Mouse (Mus musculus) C2C12 (cell line): ENCODE measurements around the gene Ubxn7.

ENCODE experiments used
- CTCF ChIP-seq: IDR thresholded peaks from one replicate; pipeline ENCODE4 v1.5.1; 2011; ENCODE audit not compliant: control insufficient read depth, insufficient read depth, insufficient read length
- MAX ChIP-seq: IDR thresholded peaks from one replicate; pipeline ENCODE4 v1.6.1; 2011; ENCODE audit warnings: mild to moderate bottlenecking, control low read depth
- MYOD1 ChIP-seq: IDR thresholded peaks from one replicate; pipeline ENCODE4 v1.6.1; 2011; ENCODE audit warnings: low read depth; ENCODE audit not compliant: control insufficient read depth, insufficient read length
- USF1 ChIP-seq: IDR thresholded peaks from one replicate; pipeline ENCODE4 v1.6.1; 2011; ENCODE audit warnings: low read depth, mild to moderate bottlenecking, control low read depth, moderate library complexity

- TF ChIP-seq CTCF (no peak), MAX (no peak), MYOD1 (no peak), USF1 (no peak)
These were observed 58.8 kb downstream of the Ubxn7 start for GRCm38 (mm10) chr16:32390882-32391281.
